Mouse (Mus musculus): Measurements from ENCODE around the gene Abhd10. TPM values are rescaled to one million over a fixed set of nuclear protein-coding genes. Genes with fewer than 3 reads are reported as not detected.

The Abhd10 gene
- polyA plus RNA-seq, 1 experiment from 2014 or later = 43.6 TPM

GRCm38 (mm10) chr16:45724061-45724741, 18.6 kb downstream of the Abhd10 start, which contains the start of gene Tagln3:
Gene Tagln3 (minus strand): TSS chr16:45724608.
- Histone ChIP-seq H3K4me1 (peaks cover 13% of the 10 kb centered on the region; the same call in 1 of the 2 replicates), H3K27me3 (no peaks in the 10 kb centered on the region), H3K9ac (peak within 1 kb of the TSS; percentile 77), H3K9me3 (no peaks in the 10 kb centered on the region), H3K27ac (peak within 1 kb of the TSS; percentile 78), H3K4me2 (replicated peaks) (peak within 1 kb of the TSS; percentile 87), H3K36me3 (peaks cover 11% of the 10 kb centered on the region), H3K4me3 (peak within 1 kb of the TSS; percentile 60)
- WGBS = under 1% methylated on average over 30 of the region's 30 CpGs
- peak; percentile 72 for ATAC-seq (ENCODE audit: insufficient number of reproducible peaks, insufficient read depth, low FRiP score, low TSS enrichment)

- H3K27ac ChIP-seq = peak overlapping the region; percentile 78; the same call in 1 of the 2 replicates
- H3K4me1 ChIP-seq = peaks cover 13% of the 10 kb centered on the region; the same call in 1 of the 2 replicates
- H3K4me3 ChIP-seq = peak overlapping the region; percentile 60
- peak overlapping the region; percentile 87 for H3K4me2 ChIP-seq (replicated peaks)
- no peaks in the 10 kb centered on the region for H3K9me3 ChIP-seq
- H3K27me3 ChIP-seq = no peaks in the 10 kb centered on the region
- peaks cover 7% of the 10 kb centered on the region for H3K36me3 ChIP-seq
- WGBS = 50% methylated on average over 6 of the region's 6 CpGs
- no peak for ATAC-seq (ENCODE audit: insufficient number of reproducible peaks, insufficient read depth, low FRiP score, low TSS enrichment)
- H3K9ac ChIP-seq = peak overlapping the region; percentile 77
These were observed 19.4 kb downstream of the Abhd10 start for GRCm38 (mm10) chr16:45723172-45723901.

DNA sequence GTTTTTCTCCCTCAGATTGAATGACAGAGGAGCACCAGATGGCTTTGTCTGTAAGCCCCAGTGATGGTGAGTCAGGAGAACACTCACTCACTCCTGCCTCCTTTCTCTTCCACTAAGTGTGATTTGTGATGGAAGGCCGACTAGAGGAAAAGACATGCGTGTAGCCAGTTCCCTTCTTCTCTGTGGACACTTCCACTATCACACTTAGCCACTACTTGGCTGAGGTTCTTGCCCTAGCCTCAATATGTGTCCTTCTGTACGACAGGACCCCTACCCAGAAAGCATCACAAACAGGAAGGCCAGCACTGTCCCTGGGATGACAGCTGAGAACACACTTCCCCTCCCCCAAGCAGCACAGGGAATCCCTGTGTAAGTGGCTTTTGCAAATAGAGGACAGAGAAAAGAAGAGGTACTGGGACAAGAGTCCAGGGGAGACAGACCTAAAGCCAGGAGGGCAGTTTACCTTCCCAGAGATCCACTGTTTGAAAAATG, 20.2 kb downstream of the Abhd10 start:
- ATAC-seq (ENCODE audit: insufficient number of reproducible peaks, insufficient read depth, low FRiP score, low TSS enrichment) = no peak; the same call in 1 of the 2 replicates
- Histone ChIP-seq H3K9me3 (no peaks in the 10 kb centered on the region), H3K4me2 (replicated peaks) (peak overlapping the region; percentile 87), H3K4me1 (peaks cover 13% of the 10 kb centered on the region; the same call in 1 of the 2 replicates), H3K27ac (no peak overlapping the region), H3K36me3 (peaks cover 9% of the 10 kb centered on the region), H3K27me3 (no peaks in the 10 kb centered on the region), H3K4me3 (peak overlapping the region; percentile 60), H3K9ac (no peak overlapping the region)
- WGBS = 69% methylated on average over 3 of the region's 3 CpGs

DNA sequence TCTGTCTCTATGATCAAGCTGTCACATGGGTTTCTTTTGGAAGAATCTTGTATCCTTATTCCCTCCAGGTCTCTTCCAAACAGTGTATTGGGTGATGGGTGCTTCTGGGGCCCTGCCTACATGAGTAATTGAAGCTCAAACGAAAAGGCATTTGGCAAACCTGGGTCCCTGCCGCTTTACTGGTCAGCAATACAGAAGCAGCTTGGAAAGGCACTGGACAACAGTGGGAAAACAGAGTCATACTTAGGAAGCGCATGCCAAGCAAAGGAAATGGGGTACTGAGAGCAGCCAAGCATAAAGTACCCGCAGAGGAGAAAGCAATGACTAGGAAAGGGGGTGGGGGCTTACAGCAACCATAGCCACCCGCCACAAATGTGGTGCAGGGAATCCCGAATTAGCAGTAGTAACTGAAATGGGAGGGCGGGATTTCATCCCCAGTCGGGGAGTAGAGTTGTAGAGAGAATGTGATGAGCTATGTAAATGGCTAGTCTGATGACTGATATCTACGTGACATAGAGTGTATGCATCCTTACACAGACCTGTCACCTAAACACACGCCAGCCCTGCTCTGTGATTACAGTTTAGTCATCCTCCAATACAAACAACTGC, 22.6 kb downstream of the Abhd10 start:
- no peak for ATAC-seq (ENCODE audit: insufficient number of reproducible peaks, insufficient read depth, low FRiP score, low TSS enrichment)
- no peak overlapping the region for H3K4me2 ChIP-seq (replicated peaks)
- peaks cover 14% of the 10 kb centered on the region for H3K36me3 ChIP-seq
- H3K9me3 ChIP-seq = no peaks in the 10 kb centered on the region
- 86% methylated on average over 10 of the region's 10 CpGs for WGBS
- H3K9ac ChIP-seq = no peak overlapping the region
- H3K4me3 ChIP-seq = no peak overlapping the region
- no peaks in the 10 kb centered on the region for H3K27me3 ChIP-seq
- peaks cover 13% of the 10 kb centered on the region; the same call in 1 of the 2 replicates for H3K4me1 ChIP-seq
- no peak overlapping the region for H3K27ac ChIP-seq

DNA sequence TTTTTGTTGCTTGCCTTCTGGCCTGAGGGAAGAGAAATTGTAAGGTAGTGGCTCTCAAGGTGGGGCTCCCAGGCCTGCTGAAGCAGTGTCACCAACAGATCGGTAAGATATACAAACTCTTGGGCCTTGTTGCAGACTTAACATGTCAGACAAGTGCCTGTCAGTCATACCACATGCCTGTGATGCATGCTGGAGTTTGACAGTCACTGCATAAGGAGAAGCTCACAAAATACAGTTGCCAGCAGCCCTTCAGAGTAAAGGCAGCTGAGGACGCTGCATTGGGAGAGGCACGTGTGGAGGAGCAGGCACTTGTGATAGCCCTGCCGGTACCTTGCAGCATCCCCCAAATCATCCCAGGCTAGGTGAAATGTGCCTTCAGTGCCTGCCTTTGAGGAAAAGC, 24.5 kb downstream of the Abhd10 start:
- no peak for ATAC-seq (ENCODE audit: insufficient number of reproducible peaks, insufficient read depth, low FRiP score, low TSS enrichment)
- Histone ChIP-seq H3K4me1 (peaks cover under 1% of the 10 kb centered on the region; the same call in 1 of the 2 replicates), H3K27ac (no peak overlapping the region), H3K4me3 (no peak overlapping the region), H3K27me3 (no peaks in the 10 kb centered on the region), H3K36me3 (peaks cover 15% of the 10 kb centered on the region), H3K4me2 (replicated peaks) (no peak overlapping the region), H3K9me3 (no peaks in the 10 kb centered on the region), H3K9ac (no peak overlapping the region)
- WGBS = 91% methylated on average over 4 of the region's 4 CpGs

- ATAC-seq (ENCODE audit: insufficient number of reproducible peaks, insufficient read depth, low FRiP score, low TSS enrichment) = no peak
- no peak overlapping the region for H3K4me2 ChIP-seq (replicated peaks)
- 85% methylated on average over 5 of the region's 5 CpGs for WGBS
- H3K36me3 ChIP-seq = peaks cover 22% of the 10 kb centered on the region
- no peak overlapping the region for H3K9ac ChIP-seq
- no peak overlapping the region for H3K27ac ChIP-seq
- H3K27me3 ChIP-seq = no peaks in the 10 kb centered on the region
- no peaks in the 10 kb centered on the region for H3K9me3 ChIP-seq
- H3K4me3 ChIP-seq = no peak overlapping the region
- H3K4me1 ChIP-seq = no peaks in the 10 kb centered on the region
These were observed 28.1 kb downstream of the Abhd10 start for GRCm38 (mm10) chr16:45714489-45715150.

DNA sequence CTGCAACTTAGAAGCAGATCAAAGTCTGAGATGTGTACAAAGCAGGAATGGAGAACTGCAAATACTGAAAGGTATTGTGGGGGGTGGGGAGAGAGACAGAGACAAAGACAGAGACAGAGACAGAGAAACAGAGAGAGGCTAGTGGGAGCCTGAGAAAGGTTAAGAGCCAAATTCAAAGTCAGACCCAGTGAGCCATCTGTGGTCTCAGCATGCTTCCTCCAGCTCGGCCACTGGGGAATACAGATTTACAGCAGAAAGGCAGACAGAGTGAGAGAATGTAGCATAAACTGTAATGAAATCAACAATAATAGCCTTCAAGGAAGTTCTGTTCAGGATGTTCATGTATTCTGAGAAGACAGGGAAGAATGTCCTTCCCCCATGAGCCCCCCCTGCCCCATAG, 28.9 kb downstream of the Abhd10 start:
- ATAC-seq (ENCODE audit: insufficient number of reproducible peaks, insufficient read depth, low FRiP score, low TSS enrichment) = no peak
- 85% methylated on average over 1 of the region's 1 CpGs for WGBS
- H3K4me2 ChIP-seq (replicated peaks) = no peak overlapping the region
- H3K4me3 ChIP-seq = no peak overlapping the region
- no peak overlapping the region for H3K9ac ChIP-seq
- no peaks in the 10 kb centered on the region for H3K4me1 ChIP-seq
- H3K9me3 ChIP-seq = no peaks in the 10 kb centered on the region
- peaks cover 22% of the 10 kb centered on the region for H3K36me3 ChIP-seq
- H3K27me3 ChIP-seq = no peaks in the 10 kb centered on the region
- H3K27ac ChIP-seq = no peak overlapping the region

GRCm38 (mm10) chr16:45713261-45713660, 29.5 kb downstream of the Abhd10 start:
- 85% methylated on average over 5 of the region's 5 CpGs for WGBS
- Histone ChIP-seq H3K27ac (no peak overlapping the region), H3K9me3 (no peaks in the 10 kb centered on the region)

DNA sequence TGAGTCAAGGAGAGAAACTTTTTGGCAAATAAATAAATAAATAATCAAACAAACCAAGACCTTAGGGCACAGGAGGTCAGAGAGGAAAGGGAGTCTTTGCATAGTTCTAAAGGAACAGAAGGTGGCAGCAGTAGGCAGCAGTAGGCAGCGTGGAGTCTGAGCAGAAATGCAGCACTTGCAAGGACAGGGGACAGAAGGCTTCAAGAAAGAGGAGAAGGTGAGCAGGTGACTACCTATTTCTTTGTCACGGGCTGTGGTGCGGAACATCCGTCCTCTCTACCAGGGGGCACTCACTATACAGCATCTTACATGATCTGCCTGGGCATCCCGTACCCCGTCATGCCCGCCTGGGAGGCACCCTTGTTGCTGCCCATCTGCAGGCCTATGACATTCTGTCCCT, 31.5 kb downstream of the Abhd10 start:
- no peak for ATAC-seq (ENCODE audit: insufficient number of reproducible peaks, insufficient read depth, low FRiP score, low TSS enrichment)
- H3K4me3 ChIP-seq = no peak overlapping the region
- no peaks in the 10 kb centered on the region for H3K4me1 ChIP-seq
- no peak overlapping the region for H3K27ac ChIP-seq
- H3K36me3 ChIP-seq = peaks cover 8% of the 10 kb centered on the region; the same call in 1 of the 2 replicates
- no peaks in the 10 kb centered on the region for H3K9me3 ChIP-seq
- 70% methylated on average over 7 of the region's 7 CpGs for WGBS
- no peak overlapping the region for H3K4me2 ChIP-seq (replicated peaks)
- no peak overlapping the region for H3K9ac ChIP-seq
- H3K27me3 ChIP-seq = no peaks in the 10 kb centered on the region

More at GRCm38 (mm10) chr16:45713261-45713660, 29.5 kb downstream of the Abhd10 start:
- ATAC-seq (ENCODE audit: insufficient number of reproducible peaks, insufficient read depth, low FRiP score, low TSS enrichment) = no peak
- H3K36me3 ChIP-seq = peaks cover 19% of the 10 kb centered on the region
- H3K4me1 ChIP-seq = no peaks in the 10 kb centered on the region
- no peaks in the 10 kb centered on the region for H3K27me3 ChIP-seq
- H3K4me2 ChIP-seq (replicated peaks) = no peak overlapping the region
- no peak overlapping the region for H3K4me3 ChIP-seq
- no peak overlapping the region for H3K9ac ChIP-seq

GRCm38 (mm10) chr16:45699301-45699700, 43.5 kb downstream of the Abhd10 start:
- Histone ChIP-seq H3K27me3 (no peaks in the 10 kb centered on the region), H3K36me3 (no peaks in the 10 kb centered on the region), H3K27ac (no peak overlapping the region), H3K4me1 (no peaks in the 10 kb centered on the region), H3K9me3 (no peaks in the 10 kb centered on the region), H3K4me3 (no peak overlapping the region), H3K9ac (no peak overlapping the region), H3K4me2 (replicated peaks) (no peak overlapping the region)
- ATAC-seq (ENCODE audit: insufficient number of reproducible peaks, insufficient read depth, low FRiP score, low TSS enrichment) = no peak
- 76% methylated on average over 5 of the region's 5 CpGs for whole genome bisulfite sequencing

DNA sequence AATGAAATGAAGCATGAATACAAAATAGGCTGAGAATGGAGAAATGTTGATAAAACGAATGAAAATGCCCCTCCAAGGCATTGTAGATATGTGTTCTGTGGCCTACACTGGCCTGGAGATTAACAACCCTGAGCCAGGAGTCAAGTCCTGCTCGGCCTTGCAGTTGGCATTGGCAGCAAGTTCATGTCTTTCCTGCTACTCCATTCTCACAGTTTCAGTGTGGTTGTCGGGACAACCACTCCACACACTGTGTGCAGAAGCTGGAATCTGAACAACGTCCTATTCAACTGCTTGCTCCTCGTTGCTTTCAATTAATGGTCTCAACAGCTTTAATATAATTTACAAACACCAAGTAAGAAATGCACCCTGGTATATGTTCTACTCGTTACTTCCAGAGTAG, 44.8 kb downstream of the Abhd10 start:
- no peak overlapping the region for H3K27ac ChIP-seq
- H3K9ac ChIP-seq = no peak overlapping the region
- no peak for ATAC-seq (ENCODE audit: insufficient number of reproducible peaks, insufficient read depth, low FRiP score, low TSS enrichment)
- no peaks in the 10 kb centered on the region for H3K36me3 ChIP-seq
- no peaks in the 10 kb centered on the region for H3K4me1 ChIP-seq
- H3K4me3 ChIP-seq = no peak overlapping the region
- WGBS = 84% methylated on average over 6 of the region's 6 CpGs
- H3K27me3 ChIP-seq = no peaks in the 10 kb centered on the region
- H3K9me3 ChIP-seq = no peaks in the 10 kb centered on the region
- H3K4me2 ChIP-seq (replicated peaks) = no peak overlapping the region
